Mouse (Mus musculus) myocyte (in vitro differentiated cells): ENCODE measurements at regions not wholly inside any gene's neighbourhood (a gene's known extent, or its start where the extent isn't known, plus 50 kb on each side); places are given as distances from the start of the nearest gene placed in this dataset.

ENCODE experiments used
- CEBPB ChIP-seq: IDR thresholded peaks from 2 replicates; pipeline ENCODE4 v1.6.1; 2011; ENCODE audit warnings: mild to moderate bottlenecking, moderate library complexity; ENCODE audit not compliant: poor library complexity, insufficient read depth, severe bottlenecking
- E2F4 ChIP-seq: IDR thresholded peaks from one replicate; pipeline ENCODE4 v1.6.1; 2011; ENCODE audit warnings: mild to moderate bottlenecking, control low read depth, moderate library complexity; ENCODE audit not compliant: insufficient read depth
- MAX ChIP-seq: IDR thresholded peaks from one replicate; pipeline ENCODE4 v1.6.1; 2011; ENCODE audit warnings: low read depth, mild to moderate bottlenecking, control low read depth
- MYOD1 ChIP-seq, 3 experiments: IDR thresholded peaks; one replicate each; pipeline ENCODE4 v1.6.1; 2011; ENCODE audit warnings: control low read depth in 2 of 3, low read depth in 2 of 3, mild to moderate bottlenecking in 2 of 3, moderate library complexity in 1 of 3; ENCODE audit not compliant: insufficient read length in 2 of 3, control insufficient read depth in 1 of 3
- MYOG ChIP-seq, 3 experiments: IDR thresholded peaks; one replicate each; pipeline ENCODE4 v1.6.1; 2011; ENCODE audit warnings: control low read depth in 2 of 3, low read depth in 2 of 3, mild to moderate bottlenecking in 2 of 3; ENCODE audit not compliant: insufficient read length in 2 of 3, control insufficient read depth in 1 of 3, insufficient read depth in 1 of 3
- POLR2A ChIP-seq: IDR thresholded peaks from one replicate; pipeline ENCODE4 v1.6.1; 2011; ENCODE audit warnings: low read depth, mild to moderate bottlenecking, control low read depth, moderate library complexity; ENCODE audit not compliant: insufficient read length
- POLR2AphosphoS2 ChIP-seq: IDR thresholded peaks from one replicate; pipeline ENCODE4 v1.6.1; 2011; ENCODE audit warnings: low read depth, control low read depth; ENCODE audit not compliant: insufficient read length
- REST ChIP-seq: IDR thresholded peaks from one replicate; pipeline ENCODE4 v1.6.1; 2011; ENCODE audit warnings: mild to moderate bottlenecking, control low read depth, moderate library complexity; ENCODE audit not compliant: insufficient read depth, insufficient read length
- TCF12 ChIP-seq: IDR thresholded peaks from one replicate; pipeline ENCODE4 v1.6.1; 2011; ENCODE audit warnings: mild to moderate bottlenecking, control low read depth; ENCODE audit not compliant: poor library complexity, insufficient read depth, severe bottlenecking
- TCF3 ChIP-seq: IDR thresholded peaks from one replicate; pipeline ENCODE4 v1.6.1; 2011; ENCODE audit warnings: low read depth, control low read depth; ENCODE audit not compliant: insufficient read length
- USF1 ChIP-seq: IDR thresholded peaks from one replicate; pipeline ENCODE4 v1.6.1; 2011; ENCODE audit warnings: low read depth, mild to moderate bottlenecking, control low read depth, moderate library complexity

DNA sequence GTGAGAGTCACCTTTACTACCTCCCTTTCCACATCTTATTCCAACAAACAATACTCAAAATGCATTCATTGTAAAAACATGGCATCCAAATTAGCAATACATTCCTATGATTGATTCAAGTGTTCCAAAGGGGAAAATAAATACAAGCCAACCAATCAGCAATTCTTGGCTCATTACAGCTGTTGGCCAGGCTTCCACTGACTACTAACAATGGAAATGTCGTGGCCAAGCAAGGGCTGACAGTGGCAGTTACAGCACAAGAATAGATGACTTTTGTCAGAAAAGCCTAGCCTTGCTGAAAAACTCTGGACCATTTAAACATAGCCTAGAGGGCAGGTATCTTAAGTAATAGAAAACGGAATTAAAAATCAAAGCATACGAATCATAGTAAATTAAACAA lies 148.8 kb upstream of the Ift57 start:
- TF ChIP-seq POLR2A (no peak), MYOG (IDR thresholded peaks at IDR 0.05; ENCODE audit: control insufficient read depth in 1 of 3, insufficient read depth in 1 of 3, insufficient read length in 2 of 3, low read depth in 2 of 3) (no peak), USF1 (no peak), POLR2AphosphoS2 (no peak), E2F4 (no peak), MAX (no peak), TCF3 (no peak), MYOD1 (IDR thresholded peaks at IDR 0.05; ENCODE audit: control insufficient read depth in 1 of 3, insufficient read length in 2 of 3, low read depth in 2 of 3) (no peak), REST (no peak), CEBPB (no peak), TCF12 (no peak)
